Mouse (Mus musculus) T-helper 2 cell (primary cell): ENCODE data around the gene Lrrn4.

Experiments used
- in situ Hi-C: fragments of 300-600 bp; cut with MboI, MseI; formaldehyde crosslinking; loops from one replicate; pipeline ENCODE4 v1.15.1; 2025; ENCODE audit warnings: high pct_unique_total_duplicates

Lrrn4 gene

GRCm38 (mm10) chr2:132880844-132881645 lies at the start of gene Lrrn4:
Gene Lrrn4, minus strand, starts transcription at chr2:132880891.
- in situ Hi-C loops: no loop called here

GRCm38 (mm10) chr2:132928999-132929398 lies 48.3 kb upstream of the Lrrn4 start:
- in situ Hi-C loops: no loop called here

GRCm38 (mm10) chr2:132927871-132928270 lies 47.2 kb upstream of the Lrrn4 start:
- in situ Hi-C loops: no loop called here

GRCm38 (mm10) chr2:132927298-132927697 lies 46.6 kb upstream of the Lrrn4 start:
- in situ Hi-C loops: no loop called here

- in situ Hi-C loops: no loop called here
Measured at GRCm38 (mm10) chr2:132923290-132924085, 42.8 kb upstream of the Lrrn4 start.

- in situ Hi-C loops: no loop called here
Measured at GRCm38 (mm10) chr2:132922076-132922873, 41.6 kb upstream of the Lrrn4 start.

GRCm38 (mm10) chr2:132914785-132915184 lies 34.1 kb upstream of the Lrrn4 start:
- in situ Hi-C loops: no loop called here

- in situ Hi-C loops: no loop called here
Measured at GRCm38 (mm10) chr2:132906763-132907162, 26.1 kb upstream of the Lrrn4 start.

- in situ Hi-C loops: no loop called here
Measured at GRCm38 (mm10) chr2:132904961-132905360, 24.3 kb upstream of the Lrrn4 start.

- in situ Hi-C loops: no loop called here
Measured at GRCm38 (mm10) chr2:132903498-132903897, 22.8 kb upstream of the Lrrn4 start.

GRCm38 (mm10) chr2:132902056-132902455 lies 21.4 kb upstream of the Lrrn4 start:
- in situ Hi-C loops: no loop called here

GRCm38 (mm10) chr2:132901636-132902035 lies 20.9 kb upstream of the Lrrn4 start:
- in situ Hi-C loops: no loop called here

GRCm38 (mm10) chr2:132900596-132900995 lies 19.9 kb upstream of the Lrrn4 start:
- in situ Hi-C loops: no loop called here

GRCm38 (mm10) chr2:132898211-132898610 lies 17.5 kb upstream of the Lrrn4 start:
- in situ Hi-C loops: no loop called here

- in situ Hi-C loops: no loop called here
Measured at GRCm38 (mm10) chr2:132893826-132894225, 13.1 kb upstream of the Lrrn4 start.

GRCm38 (mm10) chr2:132885312-132885711 lies 4.6 kb upstream of the Lrrn4 start:
- in situ Hi-C loops: no loop called here

- in situ Hi-C loops: no loop called here
Measured at GRCm38 (mm10) chr2:132884303-132884967, 3.7 kb upstream of the Lrrn4 start.

- in situ Hi-C loops: no loop called here
Measured at GRCm38 (mm10) chr2:132879261-132880044, 1.2 kb downstream of the Lrrn4 start.

- in situ Hi-C loops: no loop called here
Measured at GRCm38 (mm10) chr2:132876991-132877390, 3.7 kb downstream of the Lrrn4 start.

GRCm38 (mm10) chr2:132873657-132874326 lies 6.9 kb downstream of the Lrrn4 start:
- in situ Hi-C loops: no loop called here
